Mouse (Mus musculus) cerebellum, adult 11 months (tissue): Measurements from ENCODE around the gene Triobp.

Source experiments
- DNase-seq: peaks from one replicate; pipeline ENCODE4 v3.0.0; 2022

The Triobp gene

GRCm38 (mm10) chr15:79037913-79038328, 90.4 kb downstream of the Triobp start:
- DNase-seq, result peak; percentile 72

- no peak for DNase-seq
Measured at GRCm38 (mm10) chr15:79038331-79038730, 90.8 kb downstream of the Triobp start.

DNA sequence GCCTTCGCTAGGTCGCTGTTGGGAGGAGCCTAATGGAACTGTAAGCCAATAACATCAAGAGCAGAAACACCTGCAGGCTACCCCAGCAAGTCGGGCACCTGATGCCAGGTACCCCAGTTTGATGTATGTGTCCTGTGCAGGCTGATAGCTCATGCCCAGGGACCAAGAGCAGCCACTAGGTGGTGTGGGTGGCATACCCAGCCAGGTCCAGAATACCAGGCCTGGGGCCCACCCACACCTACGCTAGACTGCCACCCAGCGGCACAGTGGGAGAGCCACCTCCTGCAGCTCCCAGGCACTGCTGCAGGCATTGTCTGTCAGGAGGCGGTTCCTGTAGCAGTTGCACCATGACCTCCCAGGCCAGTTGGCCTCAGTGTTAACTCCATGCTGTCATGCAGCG, 91.3 kb downstream of the Triobp start:
- peak; percentile 59 for DNase-seq

DNA sequence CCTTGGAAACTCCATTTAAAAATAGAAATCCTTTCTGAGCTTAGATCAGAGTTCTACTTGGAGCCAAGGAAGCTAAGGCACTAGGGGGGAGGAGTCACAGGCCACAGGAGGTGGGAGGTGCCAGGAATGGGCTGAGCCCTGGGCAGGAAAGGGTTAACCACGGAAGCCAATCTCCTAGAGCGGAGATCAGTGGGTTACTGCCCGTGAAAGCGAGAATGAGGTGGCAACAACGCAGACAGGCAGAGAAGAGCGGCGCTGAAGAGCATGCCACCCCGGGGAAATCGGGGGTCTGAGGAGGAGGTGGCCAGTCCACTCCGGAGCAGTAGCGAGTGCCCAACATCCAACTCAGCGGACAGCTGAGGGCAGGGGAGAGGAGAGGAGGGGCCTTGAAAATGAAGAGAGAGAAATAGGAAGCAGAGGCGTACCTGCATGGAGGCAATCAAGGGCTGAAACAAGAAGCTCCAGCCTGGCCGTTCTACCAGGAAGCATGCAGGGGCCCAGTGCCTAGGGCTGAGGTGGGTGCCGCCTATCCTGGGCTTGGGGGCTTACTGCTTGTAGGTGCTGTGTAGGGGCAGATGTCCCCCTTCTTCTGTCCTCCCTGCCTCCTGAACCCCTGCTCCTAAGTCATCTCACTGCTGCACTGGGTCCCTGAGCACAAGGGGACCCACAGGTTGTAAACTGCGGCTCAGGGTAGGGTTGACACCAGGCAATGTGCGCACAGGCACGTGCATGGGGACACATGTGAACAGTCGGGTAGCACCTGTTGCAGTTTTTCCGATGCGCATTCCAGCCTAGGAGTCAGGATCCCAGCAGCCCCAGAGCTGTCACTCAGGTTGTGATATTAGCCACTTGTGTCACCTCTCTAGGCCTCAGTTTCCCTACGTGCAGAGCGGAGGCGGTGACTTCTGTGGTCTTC, 93.2 kb downstream of the Triobp start:
- no peak for DNase-seq

- no peak for DNase-seq
Measured at GRCm38 (mm10) chr15:79041585-79041984, 94.1 kb downstream of the Triobp start, which contains the start of gene Galr3. Gene Galr3, plus strand, starts transcription at chr15:79041885.

DNA sequence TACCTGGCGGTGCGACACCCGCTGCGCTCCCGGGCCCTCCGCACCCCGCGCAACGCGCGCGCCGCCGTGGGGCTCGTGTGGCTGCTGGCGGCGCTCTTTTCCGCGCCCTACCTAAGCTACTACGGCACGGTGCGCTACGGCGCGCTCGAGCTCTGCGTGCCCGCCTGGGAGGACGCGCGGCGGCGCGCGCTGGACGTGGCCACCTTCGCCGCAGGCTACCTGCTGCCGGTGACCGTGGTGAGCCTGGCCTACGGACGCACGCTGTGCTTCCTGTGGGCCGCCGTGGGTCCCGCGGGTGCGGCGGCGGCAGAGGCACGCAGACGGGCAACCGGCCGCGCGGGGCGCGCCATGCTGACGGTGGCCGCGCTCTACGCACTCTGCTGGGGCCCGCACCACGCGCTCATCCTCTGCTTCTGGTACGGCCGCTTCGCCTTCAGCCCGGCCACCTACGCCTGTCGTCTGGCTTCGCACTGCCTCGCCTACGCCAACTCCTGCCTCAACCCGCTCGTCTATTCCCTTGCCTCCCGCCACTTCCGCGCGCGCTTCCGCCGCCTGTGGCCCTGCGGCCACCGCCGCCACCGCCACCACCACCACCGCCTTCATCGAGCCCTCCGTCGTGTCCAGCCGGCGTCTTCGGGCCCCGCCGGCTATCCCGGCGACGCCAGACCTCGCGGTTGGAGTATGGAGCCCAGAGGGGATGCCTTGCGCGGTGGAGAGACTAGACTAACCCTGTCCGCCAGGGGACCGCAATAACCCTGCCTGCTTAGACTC, 95.4 kb downstream of the Triobp start:
- no peak for DNase-seq

GRCm38 (mm10) chr15:79044837-79045236, 97.3 kb downstream of the Triobp start:
- no peak for DNase-seq

GRCm38 (mm10) chr15:79048186-79048585, 100.7 kb downstream of the Triobp start:
- no peak for DNase-seq

DNA sequence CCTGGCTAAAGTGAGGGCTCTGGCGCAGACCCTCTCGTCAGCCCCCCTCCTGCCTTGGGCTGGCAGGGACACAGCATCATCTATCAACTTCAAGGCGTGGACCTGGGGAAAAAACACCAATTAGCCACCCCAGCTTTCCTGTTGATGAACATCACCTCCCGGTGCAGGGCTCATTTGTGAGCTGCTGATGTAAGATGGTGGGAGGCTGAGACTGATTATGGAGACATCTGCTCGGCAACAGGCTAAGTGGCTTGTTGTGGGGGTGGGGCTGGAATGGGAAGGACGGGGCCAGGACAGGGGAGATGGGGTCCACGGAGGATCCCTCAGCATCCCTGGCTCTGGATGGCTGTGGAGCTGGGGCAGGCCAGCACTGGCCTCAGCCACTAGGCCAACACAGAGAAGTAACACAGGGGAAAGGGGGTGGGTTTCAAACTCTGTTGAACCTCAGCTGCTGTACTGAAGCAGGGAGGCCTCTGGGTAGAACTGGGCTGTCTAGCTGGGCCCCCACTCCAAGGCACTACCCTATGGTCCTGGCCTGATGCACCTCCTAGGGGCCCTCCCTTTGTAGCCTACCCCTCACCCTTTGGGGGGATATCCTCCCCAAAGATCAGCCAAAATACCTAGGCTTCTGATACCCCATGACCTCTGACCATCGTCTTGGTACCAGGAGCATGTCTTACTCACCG, 102.8 kb downstream of the Triobp start:
- DNase-seq, result no peak

- no peak for DNase-seq
Measured at GRCm38 (mm10) chr15:79050964-79051363, 103.4 kb downstream of the Triobp start.

GRCm38 (mm10) chr15:79051461-79052360, 104.2 kb downstream of the Triobp start:
- DNase-seq, result no peak

DNA sequence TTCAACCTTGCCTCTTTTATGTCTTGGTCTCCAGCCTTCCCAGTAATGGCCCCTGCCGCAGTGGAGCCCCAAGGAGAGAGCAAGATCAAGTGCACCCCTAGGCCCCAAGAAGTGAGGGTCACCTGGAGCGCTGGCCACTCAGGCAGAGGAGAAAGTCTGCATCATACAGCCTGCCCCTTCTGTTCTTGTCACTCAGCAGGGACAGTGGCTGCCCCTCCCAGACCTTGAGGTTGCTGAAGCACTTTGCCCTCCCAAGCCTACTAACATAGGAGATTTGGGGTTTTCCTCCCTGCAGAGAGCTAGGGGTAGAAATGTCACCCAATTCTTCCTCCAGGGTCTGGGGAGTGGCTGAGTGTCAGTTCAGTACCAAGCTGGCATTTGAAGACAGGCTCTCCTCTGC, 104.8 kb downstream of the Triobp start:
- DNase-seq, result no peak
